Mouse (Mus musculus): ENCODE measurements around the gene Ndufb5.
"Not testable (repeated sequence)": the region's sequence is repeated elsewhere in the genome, so short reads cannot be mapped to it uniquely, and the experiment has no call there.

Gene Ndufb5

DNA sequence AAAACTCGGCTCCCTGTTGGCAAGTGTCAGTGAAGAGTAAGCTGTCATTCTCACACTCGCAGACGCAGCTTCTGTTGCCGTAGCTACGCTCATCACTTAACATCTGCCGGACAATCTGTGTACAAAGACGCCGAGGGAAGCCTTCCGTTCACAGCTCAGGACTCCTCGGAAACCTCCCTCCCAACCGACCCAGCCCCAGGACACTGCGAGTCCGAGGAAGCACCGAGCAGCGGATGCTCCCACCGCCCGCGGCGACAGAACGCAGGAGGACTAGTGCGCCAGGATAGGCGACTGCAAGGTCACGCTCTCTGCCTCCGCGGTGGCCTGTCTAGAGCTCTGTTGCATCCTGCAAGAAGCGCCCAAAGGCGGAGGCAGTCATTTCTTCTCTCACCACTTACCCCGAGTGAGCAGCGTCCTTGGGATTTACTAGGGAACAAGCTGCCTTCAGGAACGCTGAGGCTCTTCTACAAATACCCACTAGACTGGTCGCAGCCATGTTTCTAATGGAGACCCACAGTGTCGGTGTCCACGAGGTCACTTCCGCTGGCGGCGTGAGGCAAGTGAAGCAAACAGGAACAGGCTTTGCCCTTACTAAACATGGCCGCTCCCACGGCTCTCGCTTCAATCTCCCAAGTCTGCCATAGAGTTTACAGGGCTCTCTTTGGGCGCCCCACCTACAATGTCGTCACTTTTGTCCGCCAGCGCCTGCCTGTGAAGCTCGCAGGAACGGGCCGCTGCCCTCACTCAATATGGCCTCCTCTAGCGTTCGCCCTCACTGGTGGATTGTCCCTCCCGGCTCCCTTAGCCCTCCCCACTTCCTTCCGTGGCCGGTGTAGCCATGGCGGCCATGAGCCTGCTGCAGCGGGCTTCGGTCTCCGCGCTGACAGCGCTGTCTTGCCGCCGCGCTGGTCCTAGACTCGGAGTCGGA is at the start of gene Ndufb5:
TSS of gene Ndufb5 (plus strand) at position 747 of the 928 bp plus-strand sequence.
- DNase-seq (ENCODE audit: low read depth), result peak; percentile 98

DNA sequence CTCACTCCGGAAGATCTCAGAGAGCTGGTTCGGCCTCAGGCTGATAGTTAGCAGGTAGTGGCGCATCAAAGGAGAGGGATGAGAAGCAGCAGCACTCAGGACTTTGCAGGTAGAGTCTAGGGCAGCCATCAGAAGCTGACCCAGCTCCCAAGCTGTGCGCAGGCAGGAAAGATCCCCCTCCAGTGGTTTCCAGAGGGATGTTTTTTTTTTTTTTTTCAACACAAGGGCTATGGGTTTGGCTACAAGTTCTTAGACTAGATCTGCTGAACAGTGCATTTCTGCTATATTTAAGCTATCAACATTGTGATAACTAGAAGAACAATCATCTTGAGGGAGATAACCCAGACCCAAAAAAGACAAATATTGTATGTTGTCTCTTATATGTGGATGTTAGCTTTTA is 49.6 kb upstream of the Ndufb5 start:
- DNase-seq (ENCODE audit: low read depth), result no peak

DNA sequence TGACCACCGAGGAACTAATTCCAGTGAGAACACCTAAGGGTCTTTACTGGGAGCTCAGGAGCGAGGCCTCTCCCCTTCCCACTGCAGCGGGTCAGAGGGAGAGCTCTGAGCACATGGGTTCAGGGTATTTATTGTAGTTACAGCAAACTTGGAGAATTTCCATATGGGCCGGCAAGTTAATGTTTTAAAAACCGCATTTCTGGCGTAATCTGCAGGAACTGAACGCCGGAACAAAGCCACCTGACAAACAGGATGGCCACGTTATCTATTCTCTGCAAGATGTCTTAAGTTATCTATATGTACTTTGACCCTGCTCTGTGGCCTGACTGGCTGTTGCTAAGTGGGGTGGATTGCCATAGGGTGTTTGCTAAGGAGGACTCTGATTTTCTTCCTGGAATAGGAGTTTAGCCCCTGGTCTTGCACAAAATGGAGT is 47.2 kb upstream of the Ndufb5 start:
- DNase-seq (ENCODE audit: low read depth), result no peak

GRCm38 (mm10) chr3:32690008-32690407 is 46.8 kb upstream of the Ndufb5 start:
- DNase-seq (ENCODE audit: low read depth), result no peak

DNA sequence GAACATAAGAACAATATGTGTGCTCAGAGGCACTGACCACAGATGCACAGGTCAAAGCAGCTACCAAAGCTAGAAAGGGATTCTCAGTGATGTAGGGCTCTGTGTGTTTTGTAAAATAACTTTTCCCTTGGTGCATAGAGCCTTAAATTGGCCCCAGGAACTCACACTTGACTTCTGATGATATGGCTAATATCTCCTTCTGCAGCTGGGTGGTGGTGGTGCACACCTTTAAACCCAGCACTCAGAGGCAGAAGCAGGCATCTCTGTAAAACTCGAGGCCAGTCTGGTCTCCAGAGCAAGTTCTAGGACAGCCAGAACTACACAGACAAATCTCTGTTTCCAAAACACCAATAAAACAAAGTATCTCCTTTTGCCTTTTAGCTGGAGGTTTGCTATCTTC is 45.9 kb upstream of the Ndufb5 start:
- DNase-seq (ENCODE audit: low read depth), result no peak

DNA sequence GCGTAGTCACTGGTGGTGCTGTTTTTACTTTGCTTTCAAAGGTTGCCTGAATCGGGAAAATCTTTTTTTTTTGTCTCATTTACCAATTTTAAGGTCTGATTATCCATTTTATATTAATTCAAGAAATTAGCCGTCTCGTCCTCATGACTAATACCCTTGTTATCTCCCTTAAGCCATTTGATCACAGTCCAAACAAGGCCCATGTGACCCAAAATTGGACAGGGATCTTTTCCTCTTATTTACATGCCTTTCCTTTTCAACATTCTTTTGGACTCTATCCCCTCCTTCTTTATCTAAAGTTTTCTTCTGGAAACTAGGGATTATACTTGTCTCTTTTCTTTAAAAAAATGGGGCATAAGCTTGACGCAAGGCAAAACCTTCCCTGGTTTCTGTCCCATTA is 44.9 kb upstream of the Ndufb5 start:
- DNase-seq (ENCODE audit: low read depth), result no peak

DNA sequence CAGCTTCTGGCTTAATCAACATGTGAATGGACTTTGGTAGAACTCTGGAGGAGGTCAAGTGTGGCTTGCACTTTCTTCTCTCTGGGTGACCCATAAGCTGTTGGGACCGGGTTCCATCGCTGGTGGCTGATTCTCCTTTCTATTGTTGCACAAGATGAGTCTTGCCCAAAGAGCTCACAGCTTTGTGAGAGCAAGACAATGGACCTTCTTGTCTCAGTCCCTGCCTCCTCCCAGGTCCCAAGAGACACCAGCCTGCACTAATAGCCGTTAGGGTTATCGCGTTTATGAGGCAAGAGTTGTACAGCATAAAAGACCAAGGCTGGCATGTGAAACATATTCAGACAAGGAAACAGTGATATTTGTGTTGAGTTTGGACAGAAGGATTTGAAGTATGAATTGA is 42.6 kb upstream of the Ndufb5 start:
- DNase-seq (ENCODE audit: low read depth), result no peak

- no peak for DNase-seq (ENCODE audit: low read depth)
These were observed 41.8 kb upstream of the Ndufb5 start for GRCm38 (mm10) chr3:32694737-32695582.

GRCm38 (mm10) chr3:32695583-32695980 is 41.2 kb upstream of the Ndufb5 start:
- no peak for DNase-seq (ENCODE audit: low read depth)

GRCm38 (mm10) chr3:32698228-32698863 is 38.4 kb upstream of the Ndufb5 start:
- DNase-seq (ENCODE audit: low read depth), result peak; percentile 62

- DNase-seq (ENCODE audit: low read depth), result not testable (repeated sequence)
These were observed 32.8 kb upstream of the Ndufb5 start for GRCm38 (mm10) chr3:32704021-32704420.

DNA sequence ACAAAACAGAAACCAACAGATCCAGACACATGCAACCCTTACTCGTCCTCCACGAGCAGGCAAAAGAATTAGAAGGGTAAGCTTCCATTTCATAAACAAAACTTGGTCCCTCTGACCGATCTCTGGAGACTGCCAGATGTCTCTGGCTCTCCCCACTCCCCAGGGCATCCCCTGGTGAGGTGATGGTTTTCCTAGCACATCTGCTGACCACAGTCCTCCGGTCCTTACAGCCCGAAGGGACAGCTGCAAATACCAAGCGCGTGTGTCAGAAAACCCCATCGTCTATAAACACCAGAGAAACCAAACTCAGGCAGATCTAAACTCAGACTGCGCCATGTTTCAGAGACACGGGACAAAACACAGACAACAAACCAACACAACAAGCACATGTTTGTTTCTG is 32.2 kb upstream of the Ndufb5 start:
- not testable (repeated sequence) for DNase-seq (ENCODE audit: low read depth)

GRCm38 (mm10) chr3:32705647-32706348 is 31.0 kb upstream of the Ndufb5 start, which contains the start of gene Actl6a:
Actl6a (plus strand) TSS chr3:32706298.
- not testable (repeated sequence) for DNase-seq (ENCODE audit: low read depth)

DNA sequence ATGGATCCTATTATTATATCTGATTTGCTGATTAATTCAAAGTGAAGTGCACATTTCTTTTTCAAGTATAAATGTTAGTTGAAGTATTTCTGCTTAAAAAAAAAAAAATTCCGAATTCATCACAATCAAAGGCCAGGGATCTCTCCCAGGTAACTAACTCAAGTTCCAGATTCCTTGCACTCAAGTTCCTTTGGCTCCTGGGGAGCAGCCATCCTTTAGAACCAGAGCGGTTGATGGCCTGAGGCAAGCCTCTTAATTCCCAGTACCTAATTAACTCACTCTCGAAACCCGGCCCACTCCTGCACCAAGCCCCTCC is 28.8 kb upstream of the Ndufb5 start:
- no peak for DNase-seq (ENCODE audit: low read depth)

- DNase-seq (ENCODE audit: low read depth), result peak; percentile 98
These were observed 28.2 kb upstream of the Ndufb5 start for GRCm38 (mm10) chr3:32708368-32709231.

GRCm38 (mm10) chr3:32709388-32709787 is 27.4 kb upstream of the Ndufb5 start:
- no peak for DNase-seq (ENCODE audit: low read depth)

- DNase-seq (ENCODE audit: low read depth), result no peak
These were observed 23.1 kb upstream of the Ndufb5 start for GRCm38 (mm10) chr3:32713711-32714110.

- DNase-seq (ENCODE audit: low read depth), result not testable (repeated sequence)
These were observed 19.4 kb upstream of the Ndufb5 start for GRCm38 (mm10) chr3:32717403-32717802.

GRCm38 (mm10) chr3:32718271-32718670 is 18.5 kb upstream of the Ndufb5 start:
- DNase-seq (ENCODE audit: low read depth), result no peak

DNA sequence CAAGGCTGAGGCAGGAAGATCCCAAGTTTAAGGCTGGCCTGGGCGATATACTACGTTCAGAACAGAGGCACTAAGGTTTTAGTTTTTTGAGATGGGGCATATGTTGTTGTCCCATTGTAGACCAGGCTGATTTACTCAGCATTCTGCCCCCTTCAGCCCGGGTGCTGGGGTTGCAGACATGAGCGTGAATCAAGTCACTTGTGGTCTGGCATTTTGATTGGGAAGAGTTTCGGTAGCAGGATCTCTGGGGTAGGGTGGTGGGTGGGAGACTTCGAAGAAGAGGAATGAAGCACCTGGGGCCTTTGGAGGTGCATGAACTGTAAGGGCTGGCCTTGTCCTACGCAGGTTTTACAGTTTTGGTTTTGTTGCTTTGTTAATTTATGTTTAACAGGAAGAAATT is 12.6 kb upstream of the Ndufb5 start:
- DNase-seq (ENCODE audit: low read depth), result no peak

GRCm38 (mm10) chr3:32725951-32726350 is 10.8 kb upstream of the Ndufb5 start:
- no peak for DNase-seq (ENCODE audit: low read depth)

All from fibroblast of lung, adult 2 months (primary cell).